Mouse (Mus musculus) gonadal fat pad, adult 2 months (tissue): ENCODE data around the gene Polr3gl. TPM values are rescaled to one million over a fixed set of nuclear protein-coding genes. Genes with fewer than 3 reads are reported as not detected.

ENCODE experiments used
- DNase-seq: peaks from one replicate; pipeline ENCODE4 v3.0.0-alpha.2; 2012; ENCODE audit warnings: low read depth
- polyA plus RNA-seq: library from polyadenylated mRNA; depleted of rRNA; stranded (reverse); fragments of >200 nt; gene quantifications from 2 replicates; pipeline ENCODE4 v1.2.3, GENCODE M21; 2012

Polr3gl gene
- polyA plus RNA-seq, 1 experiment: 12.6 TPM

DNA sequence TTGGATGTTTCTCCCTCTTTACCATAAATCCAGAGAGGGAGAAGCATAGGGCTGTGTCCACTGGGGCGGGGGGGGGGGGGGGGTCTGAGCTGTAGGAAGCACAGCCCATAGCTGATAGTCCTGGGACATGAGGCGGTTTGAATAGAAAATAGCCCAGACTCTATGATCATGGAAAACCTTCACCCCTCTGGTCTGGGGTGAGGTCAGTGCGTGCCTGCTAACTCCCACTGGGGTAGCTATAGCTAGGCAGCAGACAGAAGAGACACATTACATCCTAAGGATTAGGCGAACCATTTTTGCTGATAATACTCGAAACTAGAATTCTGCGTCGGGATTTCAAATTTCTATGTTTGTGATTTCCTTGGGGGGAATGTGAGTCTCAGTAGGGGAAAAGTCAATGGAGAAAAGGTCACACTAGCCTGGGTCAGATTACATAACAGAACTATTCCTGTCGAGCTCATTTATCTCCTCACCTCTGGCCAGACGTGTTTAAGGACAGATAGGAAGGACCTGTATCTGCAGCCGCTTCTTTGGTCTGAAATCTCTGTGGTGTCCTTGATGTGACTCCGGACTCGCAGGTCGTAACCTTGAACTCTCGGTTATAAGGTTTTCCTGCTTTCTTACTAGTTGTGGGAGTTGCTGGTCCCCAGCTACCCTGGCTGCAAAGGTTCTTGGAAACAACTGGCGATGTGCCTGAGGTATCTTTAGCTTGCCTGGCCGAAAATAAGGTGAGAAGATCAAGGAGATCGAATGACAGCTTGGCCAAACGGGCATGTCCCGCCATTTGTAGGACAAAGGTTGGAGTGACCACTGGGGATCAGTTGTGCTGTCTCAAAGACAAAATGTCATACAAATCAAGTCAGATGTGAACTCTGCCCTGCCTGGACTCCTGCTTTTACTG is 20.1 kb downstream of the Polr3gl start:
- no peak for DNase-seq

DNA sequence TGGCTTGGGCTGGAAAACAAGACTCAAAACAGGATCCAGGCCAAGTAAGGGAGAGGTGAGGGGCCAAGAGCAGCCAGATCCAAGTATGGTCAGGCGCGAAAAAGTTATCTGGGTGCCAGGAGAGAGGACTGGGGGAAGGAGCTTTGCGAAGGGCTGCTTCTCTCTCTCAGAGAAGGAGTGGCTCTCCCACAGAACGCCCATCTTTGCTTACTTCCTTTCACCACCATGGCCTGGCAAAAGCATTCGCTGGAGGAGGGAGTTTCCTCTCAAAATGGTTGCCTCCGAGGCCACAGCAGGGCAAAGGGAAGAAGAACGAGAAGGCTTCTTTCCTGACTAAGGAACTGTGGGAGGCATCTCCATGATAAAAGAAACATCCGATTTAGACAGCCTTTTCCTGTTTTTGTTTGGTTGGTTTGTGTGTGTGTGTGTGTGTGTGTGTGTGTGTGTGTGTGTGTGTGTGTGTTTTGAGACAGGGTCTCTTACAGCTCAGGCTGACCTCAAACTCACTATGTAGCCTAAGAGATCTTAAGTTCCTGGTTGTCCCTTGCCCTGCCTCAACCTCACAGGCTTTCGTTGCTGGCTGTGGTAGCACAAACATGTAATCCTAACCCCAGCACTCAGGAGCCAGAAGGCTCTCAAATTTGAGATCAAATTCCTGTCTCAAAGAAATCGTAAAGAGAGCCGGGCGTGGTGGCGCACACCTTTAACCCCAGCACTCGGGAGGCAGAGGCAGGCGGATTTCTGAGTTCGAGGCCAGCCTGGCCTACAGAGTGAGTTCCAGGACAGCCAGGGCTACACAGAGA is 21.9 kb downstream of the Polr3gl start:
- DNase-seq: no peak

DNA sequence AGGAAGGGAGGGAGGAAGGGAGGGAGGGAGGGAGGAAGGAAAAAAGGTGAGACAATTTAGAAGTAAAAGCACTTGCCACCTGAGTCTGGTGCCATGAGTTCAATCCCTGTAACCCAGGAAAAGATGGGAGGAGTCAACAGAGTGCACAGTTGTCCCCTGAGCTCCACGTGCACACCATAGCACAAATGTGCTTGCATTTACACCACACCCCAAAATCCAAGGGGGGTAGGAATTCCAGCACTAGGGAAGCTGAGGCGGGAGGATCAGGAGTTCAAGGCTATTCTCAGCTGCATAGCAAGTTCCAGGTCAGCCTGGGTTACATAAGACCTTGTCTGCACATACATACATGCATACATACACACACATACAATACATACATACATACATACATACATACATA is 22.6 kb downstream of the Polr3gl start:
- DNase-seq: no peak

DNA sequence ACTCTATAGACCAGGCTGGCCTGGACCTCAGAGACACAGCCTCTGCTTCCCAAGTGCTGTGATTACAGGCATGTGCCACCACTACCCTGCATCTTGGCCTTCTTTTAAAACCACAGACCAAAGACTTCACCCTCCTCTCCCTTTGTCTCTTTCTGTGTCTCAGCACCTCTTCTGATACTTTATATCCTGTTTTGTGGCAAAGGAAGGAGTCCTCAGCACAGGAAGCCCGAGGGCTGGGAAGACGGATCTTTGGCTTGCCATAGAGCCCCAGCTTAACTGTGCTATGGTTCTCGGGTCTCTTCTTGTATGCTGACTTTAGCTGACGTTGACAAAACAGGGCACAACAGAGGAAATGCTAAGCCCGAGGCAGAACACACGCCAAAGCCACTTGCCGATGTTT is 23.3 kb downstream of the Polr3gl start:
- DNase-seq: no peak

DNA sequence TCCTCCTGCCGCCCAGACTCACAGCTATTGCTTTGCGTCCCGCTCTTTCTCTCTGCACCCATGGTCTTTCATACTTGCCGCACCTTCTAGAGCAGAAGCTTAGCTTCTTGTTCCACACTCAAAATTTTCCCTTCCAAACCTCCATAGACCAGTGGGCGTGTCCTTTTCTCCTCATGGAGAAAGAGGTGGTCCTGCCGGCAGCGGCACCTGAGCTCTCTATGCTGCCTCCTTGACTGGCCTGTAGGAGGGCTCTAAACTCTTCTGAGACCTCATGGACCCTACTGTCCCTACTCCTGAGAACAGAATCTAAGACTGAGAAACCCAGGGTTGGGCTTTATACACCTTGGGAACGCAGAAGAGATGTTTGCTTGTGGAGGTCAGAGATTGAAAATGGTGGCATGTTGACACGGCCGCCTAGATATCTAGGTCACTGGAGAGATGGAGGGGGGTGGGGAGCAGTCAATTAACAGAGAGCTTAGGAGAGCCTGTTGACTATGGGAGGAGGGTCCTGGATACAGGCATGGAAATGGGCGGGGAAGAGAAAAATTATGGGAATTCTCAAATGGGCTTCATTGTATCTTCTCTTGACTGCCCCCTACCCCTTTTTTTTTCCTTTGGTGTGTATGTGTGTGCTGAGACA is 23.9 kb downstream of the Polr3gl start:
- DNase-seq: no peak

DNA sequence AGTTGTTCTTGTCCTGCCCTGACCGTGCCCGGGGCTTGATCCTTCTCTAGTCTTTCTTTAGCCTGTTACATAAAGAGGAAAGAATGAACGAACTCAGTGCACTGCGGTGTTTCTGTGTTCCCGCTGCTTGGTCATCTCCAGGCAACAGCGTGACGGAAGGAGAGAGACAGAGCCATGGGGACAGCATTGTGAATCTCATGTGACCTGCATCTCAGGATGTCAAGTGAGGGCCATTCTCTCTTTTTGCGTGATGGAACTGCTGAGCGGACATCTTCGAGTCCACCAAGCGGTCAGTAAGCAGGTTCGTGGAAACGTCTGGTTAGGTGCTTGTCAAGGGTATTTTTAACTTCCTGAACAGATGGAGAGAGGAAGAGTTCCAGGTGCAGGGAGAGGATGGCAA is 24.5 kb downstream of the Polr3gl start:
- no peak for DNase-seq

DNA sequence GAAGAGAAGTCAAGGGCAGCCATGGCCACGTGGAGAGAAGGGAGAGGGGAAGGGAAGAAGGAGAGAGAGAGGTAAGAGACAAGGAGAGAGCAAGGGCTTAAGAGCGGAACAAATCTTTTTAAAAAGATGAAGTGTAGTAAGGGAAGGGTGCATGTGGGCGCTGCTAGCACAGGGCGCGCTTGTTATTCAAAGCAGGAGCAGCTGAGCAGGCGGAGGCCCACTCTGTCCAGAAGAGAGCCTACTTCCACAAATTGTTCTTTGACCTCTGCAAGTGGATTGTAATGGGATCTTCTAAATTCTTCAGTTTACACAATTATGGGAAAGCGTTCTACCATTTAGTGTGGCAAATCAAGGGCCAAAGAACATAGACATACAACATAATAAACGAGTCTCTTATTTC is 25.4 kb downstream of the Polr3gl start:
- DNase-seq: no peak

DNA sequence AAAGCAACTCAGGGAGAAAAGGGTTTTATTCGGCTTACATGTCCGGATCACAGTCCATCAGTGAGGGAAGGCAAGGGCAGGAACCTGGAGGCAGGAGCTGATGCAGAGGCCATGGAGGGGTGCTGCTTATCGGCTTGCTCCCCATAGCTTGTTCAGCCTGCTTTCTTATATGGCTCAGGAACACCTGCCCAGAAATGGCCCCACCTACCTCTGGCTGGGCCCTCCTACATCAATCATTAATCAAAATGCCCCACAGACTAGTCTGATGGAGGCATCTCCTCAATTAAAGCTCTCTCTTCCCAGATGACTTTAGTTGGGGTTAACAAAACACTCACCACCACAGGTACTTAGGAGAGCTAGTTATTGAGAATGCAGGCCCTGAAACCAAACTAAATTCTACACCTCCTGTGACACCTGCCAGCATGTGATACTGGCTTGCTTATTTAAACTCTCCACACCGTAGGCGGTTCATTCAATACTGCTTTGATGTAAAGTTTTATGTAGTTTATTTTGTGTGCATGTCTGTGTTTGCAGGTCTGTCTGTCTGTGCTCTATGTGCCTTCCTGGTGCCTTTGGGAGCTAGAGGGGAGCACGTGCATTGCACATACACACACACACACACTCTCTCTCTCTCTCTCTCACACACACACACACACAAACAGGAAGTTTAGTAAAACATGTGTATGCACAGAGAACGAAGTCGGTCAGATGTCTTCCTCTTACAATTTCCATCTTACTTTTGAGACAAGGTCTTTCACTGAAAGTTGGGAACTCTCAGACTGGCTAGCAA is 27.1 kb downstream of the Polr3gl start:
- no peak for DNase-seq

DNA sequence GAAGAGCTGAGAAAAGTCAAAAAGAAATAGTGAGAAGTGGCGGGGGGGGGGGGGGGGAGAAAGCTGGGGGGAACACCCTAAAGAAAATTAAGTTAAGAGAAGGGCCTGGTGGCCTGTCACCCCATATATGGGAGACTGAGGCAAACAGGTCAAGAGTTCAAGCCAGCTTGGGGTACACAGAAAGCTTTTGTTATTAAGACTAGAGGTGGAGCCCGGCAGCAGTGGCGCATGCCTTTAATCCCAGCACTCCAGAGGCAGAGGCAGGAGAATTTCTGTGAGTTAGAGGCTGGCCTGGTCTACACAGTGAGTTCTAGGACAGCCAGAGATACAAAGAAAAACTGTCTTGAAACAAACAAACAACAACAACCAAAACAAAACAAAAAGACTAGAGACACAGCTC is 28.9 kb downstream of the Polr3gl start:
- no peak for DNase-seq

DNA sequence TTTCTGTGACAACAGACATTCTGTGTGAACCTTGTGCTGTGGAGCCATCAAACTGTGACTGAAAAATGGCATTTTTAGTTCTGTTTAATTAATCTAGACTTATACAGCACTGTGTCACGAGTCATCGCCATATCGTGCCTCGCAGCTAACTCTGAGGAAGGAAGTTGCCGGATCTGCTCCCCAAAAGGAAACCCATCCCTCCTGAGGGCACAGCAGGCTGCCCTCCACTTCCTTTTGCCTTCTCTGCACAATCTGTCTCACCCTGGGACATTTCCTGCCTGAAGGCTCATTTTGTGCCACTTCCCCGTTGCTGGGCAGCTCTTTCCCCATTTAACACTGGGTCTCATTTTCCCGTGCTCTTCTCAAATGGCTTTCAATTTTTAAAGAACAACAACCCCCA is 29.3 kb downstream of the Polr3gl start:
- DNase-seq: no peak

DNA sequence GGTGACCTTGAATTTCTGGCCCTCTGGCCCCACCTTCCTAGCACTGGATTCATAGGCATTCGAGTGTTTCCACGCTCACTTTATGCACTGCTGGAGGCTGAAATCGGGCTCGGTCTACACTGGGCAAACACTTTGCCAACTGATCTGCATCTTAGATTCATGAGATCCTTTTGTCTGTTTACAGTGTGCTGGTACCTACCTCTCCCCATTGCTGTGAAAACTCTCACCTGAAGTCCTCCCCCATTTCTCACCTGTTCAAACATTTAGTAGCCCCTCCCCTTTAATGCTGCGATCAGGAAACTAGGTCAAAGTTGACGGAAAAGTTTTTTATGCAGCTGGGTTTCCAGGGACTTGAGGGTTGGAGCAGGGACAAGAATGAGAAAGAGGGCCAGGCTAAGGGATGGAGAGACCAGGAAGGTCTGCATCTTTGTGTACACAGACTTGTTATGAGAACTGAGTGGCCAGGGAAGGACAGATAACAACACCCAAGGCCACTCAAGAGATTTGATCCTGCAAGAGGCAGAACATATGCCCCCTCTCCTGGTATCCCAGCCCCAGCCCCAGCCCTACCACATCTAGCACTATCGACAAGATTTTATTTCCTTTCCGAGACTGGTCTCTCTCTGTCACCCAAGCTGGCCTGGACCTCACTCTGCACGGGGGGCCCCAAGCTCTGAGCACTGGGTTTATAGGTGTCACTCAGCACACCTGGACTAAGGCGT is 29.9 kb downstream of the Polr3gl start:
- no peak for DNase-seq

DNA sequence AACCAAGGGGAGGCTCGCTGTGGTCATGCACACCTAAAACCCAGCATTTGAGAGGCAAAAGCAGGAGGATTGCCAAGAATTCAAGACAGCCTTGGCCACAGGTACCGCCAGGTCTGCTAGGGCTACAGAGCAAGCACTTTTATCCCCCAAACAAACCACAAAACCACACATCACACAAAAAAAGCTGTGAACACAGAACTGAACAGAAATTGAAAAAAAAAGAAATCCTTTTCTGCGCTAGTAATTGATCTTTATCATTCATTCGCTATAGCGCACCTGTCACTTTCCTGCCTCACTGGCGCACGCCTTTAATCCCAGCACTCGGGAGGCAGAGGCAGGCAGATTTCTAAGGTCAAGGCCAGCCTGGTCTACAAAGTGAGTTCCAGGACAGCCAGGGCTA is 30.7 kb downstream of the Polr3gl start:
- DNase-seq: no peak

DNA sequence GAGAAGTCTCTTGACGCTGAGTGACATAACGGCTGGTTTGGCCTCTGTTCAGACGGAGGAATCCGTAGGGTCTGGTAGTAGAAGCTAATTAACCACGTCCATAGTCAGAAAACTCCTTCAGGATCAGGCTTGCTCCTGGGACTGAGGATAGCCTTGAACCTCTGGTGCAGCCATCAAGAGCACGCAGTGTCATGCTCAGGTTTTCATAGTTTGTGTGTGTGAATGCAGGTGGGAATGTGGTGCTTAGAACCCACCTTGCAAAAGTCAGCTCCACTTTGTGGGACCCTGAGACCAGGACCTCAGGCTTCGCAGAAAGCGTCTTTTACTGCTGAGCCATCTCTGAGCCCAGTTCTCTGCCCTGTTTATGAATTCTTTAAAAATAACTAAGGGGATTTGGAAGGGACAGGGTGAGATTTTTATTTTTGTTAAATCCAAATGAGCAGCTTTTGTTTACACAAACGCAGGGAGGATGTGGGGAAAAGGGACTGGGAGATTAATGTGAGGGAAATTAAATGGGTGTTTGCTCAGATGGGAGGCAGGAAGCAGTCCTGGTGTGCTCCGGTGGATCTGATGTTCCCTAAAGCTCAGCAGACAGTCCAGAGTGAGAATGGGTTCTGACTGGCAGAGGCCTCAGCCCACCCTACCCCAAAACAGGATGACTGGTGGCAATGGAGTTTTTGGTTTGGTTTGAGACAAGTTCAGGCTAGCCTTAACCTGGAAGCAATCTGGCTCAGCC is 31.9 kb downstream of the Polr3gl start:
- no peak for DNase-seq

DNA sequence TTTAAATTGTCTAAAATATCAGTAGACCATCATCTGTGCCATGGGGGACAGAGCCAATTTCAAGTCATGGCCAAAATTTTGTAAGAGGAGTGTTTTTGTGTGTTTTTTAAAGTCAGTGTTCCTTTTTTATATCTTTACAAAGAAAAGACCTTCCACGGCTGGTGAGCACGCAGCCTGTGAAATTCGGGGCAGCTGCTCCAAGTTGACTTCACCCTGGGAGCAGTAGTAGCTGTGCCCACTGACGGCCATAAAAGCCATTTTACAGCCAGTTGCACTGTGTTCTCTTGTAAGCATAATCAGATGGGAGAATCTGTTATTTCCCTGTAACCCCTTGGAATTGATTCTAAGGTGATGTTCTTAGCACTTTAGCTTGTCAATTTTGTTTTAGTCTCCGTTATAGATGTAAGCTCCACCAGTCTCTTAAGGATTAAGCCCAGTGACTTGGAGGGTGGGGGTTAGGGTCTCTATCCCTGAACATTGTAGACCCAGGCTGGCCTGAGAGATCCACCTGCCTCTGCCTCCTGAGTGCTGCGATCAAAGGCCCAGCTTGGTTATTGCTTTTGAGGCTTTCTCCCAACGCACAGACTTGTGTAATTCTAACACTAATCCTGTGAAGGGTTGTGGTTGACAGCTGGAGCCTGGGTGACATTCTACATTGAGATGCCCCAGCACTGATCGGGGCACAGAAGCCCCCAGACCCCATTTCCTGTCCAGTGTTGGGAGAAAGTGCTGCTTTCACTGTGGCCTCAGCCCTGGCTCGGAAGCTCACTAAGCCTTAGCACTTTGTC is 32.9 kb downstream of the Polr3gl start:
- DNase-seq: no peak

DNA sequence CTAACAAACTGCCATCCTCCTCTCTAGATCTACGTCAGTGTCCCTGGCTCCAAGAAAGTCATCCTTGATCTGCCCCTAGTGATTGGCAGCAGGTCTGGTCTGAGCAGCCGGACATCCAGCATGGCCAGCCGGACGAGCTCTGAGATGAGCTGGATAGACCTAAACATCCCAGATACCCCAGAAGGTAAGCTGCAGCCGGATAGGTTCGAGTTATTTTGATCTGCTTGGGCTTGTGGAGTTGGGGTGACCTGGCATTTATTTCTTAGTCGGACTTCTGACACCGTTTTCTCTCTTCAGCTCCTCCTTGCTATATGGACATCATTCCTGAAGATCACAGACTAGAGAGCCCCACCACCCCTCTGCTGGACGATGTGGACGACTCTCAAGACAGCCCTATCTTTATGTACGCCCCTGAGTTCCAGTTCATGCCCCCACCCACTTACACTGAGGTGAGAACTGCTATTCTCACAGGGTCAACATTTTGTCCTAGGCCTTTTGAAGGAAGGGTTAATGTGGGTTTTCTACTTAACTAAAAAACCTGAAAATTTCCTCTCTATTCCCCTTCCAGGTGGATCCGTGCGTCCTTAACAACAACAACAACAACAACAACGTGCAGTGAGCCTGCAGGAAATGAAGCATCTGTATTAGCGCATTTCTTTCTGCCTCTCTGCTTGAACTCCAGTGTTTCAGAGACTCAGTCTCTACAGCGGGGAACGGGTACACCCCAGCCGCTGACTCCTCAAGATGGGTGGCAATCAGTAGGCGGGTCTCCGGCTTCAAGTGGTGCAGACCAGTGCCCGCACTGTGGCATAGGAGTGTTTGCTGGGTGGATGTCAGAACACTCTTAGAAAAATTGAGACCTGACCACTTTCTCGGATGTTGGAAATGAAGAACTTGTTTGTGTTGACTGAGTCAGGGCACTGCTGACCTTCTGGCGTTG is 33.8 kb downstream of the Polr3gl start:
- DNase-seq: no peak

DNA sequence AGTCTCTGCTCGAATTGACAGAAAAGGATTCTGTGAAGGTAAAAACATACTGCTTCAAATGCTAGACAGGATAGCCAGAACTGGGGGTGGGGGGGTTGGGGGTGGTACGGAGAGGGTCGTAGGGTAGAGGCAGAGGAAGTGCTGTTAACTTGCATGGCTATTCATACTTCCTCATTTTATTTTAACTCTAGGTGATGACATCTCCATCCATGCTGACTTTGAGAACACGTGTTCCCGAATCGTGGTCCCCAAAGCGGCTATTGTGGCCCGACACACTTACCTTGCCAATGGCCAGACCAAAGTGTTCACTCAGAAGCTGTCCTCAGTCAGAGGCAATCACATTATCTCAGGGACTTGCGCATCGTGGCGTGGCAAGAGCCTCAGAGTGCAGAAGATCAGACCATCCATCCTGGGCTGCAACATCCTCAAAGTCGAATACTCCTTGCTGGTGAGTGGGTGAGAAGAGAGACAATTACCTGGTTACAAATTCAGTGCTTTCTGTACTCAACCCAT is 34.5 kb downstream of the Polr3gl start:
- DNase-seq: no peak

DNA sequence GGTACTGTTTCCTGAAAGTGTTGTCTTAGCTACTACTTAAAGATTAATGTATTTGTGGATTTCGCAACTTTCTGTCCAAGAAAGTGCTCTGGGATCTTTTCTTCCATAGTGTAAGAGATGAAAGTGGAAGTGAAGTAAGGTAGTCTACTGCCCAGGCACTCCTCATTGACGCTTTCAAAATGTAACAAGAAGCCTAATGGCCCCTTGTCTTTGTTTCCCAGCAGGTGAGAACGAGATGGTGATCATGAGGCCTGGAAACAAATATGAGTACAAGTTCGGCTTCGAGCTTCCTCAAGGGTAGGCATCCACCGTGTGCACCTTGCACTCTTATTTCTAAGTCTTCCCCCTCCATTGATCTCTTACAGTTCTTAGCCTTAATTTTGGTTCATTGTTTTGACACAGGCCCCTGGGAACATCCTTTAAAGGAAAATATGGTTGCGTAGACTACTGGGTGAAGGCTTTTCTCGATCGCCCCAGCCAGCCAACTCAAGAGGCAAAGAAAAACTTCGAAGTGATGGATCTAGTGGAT is 35.2 kb downstream of the Polr3gl start:
- no peak for DNase-seq

DNA sequence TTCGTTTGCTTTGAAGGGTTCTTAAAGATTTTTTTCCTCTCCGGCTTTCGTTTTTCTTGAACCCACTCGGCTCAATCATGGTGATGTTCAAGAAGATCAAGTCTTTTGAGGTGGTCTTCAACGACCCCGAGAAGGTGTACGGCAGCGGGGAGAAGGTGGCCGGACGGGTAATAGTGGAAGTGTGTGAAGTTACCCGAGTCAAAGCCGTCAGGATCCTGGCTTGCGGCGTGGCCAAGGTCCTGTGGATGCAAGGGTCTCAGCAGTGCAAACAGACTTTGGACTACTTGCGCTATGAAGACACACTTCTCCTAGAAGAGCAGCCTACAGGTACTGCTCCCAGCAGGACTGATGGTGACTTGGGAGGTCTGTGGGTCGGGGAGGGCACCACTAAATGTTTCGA is 35.8 kb downstream of the Polr3gl start:
- DNase-seq: no peak
